Mouse (Mus musculus) neural tube, embryonic 14.5 days (tissue): ENCODE data around the gene Alpl. TPM values are rescaled to one million over a fixed set of nuclear protein-coding genes. Genes with fewer than 3 reads are reported as not detected.

Experiments used
- ATAC-seq: fragments of 200-750 bp; cut with Nextera tagmentation; 2 replicates; pipeline ENCODE4 v1.8.0; 2017; ENCODE audit warnings: low read depth, mild to moderate bottlenecking, moderate TSS enrichment, moderate library complexity
- H3K27ac ChIP-seq: fragments of 300-500 bp; sonication (generic); 2 replicates; pipeline ENCODE4 v1.5.1; 2014; ENCODE audit warnings: low read depth, mild to moderate bottlenecking, control low read depth, low read length, moderate library complexity, mixed read lengths
- H3K27me3 ChIP-seq: fragments of 300-500 bp; sonication (generic); 2 replicates; pipeline ENCODE4 v1.6.1; 2014; ENCODE audit warnings: low read length; ENCODE audit not compliant: control insufficient read depth, insufficient read depth
- H3K36me3 ChIP-seq: fragments of 300-500 bp; sonication (generic); 2 replicates; pipeline ENCODE4 v1.6.1; 2014; ENCODE audit warnings: low read length, mixed read lengths; ENCODE audit not compliant: control insufficient read depth, insufficient read depth
- H3K4me1 ChIP-seq: fragments of 300-500 bp; sonication (generic); 2 replicates; pipeline ENCODE4 v1.6.1; 2014; ENCODE audit warnings: low read length; ENCODE audit not compliant: control insufficient read depth, insufficient read depth
- H3K4me2 ChIP-seq: fragments of 300-500 bp; sonication (generic); 2 replicates; pipeline ENCODE4 v1.6.1; 2014; ENCODE audit warnings: mild to moderate bottlenecking, low read depth, low read length, control low read depth
- H3K4me3 ChIP-seq: fragments of 300-500 bp; sonication (generic); 2 replicates; pipeline ENCODE4 v1.5.1; 2014; ENCODE audit warnings: low read depth, low read length, control low read depth, mixed read lengths
- H3K9ac ChIP-seq: fragments of 300-500 bp; sonication (generic); replicated peaks from 2 replicates; pipeline ENCODE4 v1.6.1; 2014; ENCODE audit warnings: low read depth, mild to moderate bottlenecking, control low read depth, low read length, mixed read lengths
- H3K9me3 ChIP-seq: fragments of 300-500 bp; sonication (generic); 2 replicates; pipeline ENCODE4 v1.6.1; 2016; ENCODE audit warnings: low read length; ENCODE audit not compliant: control insufficient read depth
- WGBS: fragments of 180-500 bp; shearing (Covaris S2); extraction: QIAGEN DNeasy Blood & Tissue Kit; methylation state at CpG from one replicate; pipeline ENCODE4 v1.1.7; 2014; 5-methylcytosine and 5-hydroxymethylcytosine counted together
- polyA plus RNA-seq: library from polyadenylated mRNA; unstranded; fragments of >200 nt; fragmentation: Nextera tagmentation; extraction: Ambion mirVana; gene quantifications from 2 replicates; pipeline ENCODE4 v1.2.1, GENCODE M21; 2014

The Alpl gene
- polyA plus RNA-seq, 1 experiment from 2014 or later = 8.5 TPM

DNA sequence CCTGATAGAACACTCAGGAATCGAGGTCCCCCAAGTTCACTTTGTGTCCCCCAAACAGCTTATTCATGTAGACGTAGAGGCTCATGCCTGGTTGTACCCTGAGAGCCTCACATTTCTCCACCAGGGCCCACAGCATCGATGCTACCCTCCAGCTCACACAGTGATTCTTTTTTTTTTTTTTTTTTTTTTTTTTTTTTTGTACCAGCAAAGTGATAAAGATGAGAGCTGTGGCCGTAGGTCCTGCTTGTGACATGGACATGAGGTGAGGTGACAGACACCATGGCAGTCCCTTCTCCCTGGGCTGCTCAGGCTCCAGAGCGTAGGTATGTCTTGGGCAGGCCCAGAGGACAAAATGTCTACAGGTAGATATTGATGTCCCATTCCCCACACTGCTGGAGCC lies 5.2 kb downstream of the Alpl start:
- Histone ChIP-seq H3K4me1 (peaks cover 5% of the 10 kb centered on the region; the same call in 1 of the 2 replicates), H3K9ac (no peak overlapping the region), H3K36me3 (no peaks in the 10 kb centered on the region), H3K27me3 (0 out of 2 replicates have a peak, but pooled peaks cover 5% of the 10 kb centered on the region), H3K27ac (no peak overlapping the region), H3K4me2 (no peak overlapping the region), H3K9me3 (no peaks in the 10 kb centered on the region), H3K4me3 (no peak overlapping the region)
- no peak for ATAC-seq
- WGBS = 88% methylated on average over 5 of the region's 5 CpGs

DNA sequence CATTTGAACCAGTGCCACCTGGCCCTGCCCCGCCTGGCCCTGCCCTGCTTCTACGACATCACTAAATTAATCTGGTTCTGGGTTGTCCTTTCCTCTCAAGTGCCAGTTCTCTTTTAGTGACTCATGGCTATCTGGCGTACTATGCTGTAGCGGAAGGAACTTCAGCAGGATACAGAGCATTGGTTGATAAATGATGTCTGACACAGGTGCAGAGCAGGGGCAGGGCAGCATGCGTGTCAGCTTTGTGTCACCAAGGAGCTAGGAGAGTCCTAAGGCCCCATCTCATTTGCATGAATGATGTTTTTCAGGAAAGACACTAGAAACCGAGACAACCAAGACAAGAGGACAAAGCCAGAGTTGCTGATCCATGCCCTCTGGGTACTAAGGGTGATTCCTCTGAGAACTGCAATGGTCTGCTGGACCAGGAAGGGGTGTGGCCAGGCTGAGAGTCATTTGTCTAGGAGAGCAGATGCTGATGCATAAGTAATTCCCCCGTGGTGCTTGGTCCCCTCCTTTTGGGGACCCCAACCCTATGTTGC lies 7.6 kb downstream of the Alpl start:
- H3K27ac ChIP-seq = no peak overlapping the region

DNA sequence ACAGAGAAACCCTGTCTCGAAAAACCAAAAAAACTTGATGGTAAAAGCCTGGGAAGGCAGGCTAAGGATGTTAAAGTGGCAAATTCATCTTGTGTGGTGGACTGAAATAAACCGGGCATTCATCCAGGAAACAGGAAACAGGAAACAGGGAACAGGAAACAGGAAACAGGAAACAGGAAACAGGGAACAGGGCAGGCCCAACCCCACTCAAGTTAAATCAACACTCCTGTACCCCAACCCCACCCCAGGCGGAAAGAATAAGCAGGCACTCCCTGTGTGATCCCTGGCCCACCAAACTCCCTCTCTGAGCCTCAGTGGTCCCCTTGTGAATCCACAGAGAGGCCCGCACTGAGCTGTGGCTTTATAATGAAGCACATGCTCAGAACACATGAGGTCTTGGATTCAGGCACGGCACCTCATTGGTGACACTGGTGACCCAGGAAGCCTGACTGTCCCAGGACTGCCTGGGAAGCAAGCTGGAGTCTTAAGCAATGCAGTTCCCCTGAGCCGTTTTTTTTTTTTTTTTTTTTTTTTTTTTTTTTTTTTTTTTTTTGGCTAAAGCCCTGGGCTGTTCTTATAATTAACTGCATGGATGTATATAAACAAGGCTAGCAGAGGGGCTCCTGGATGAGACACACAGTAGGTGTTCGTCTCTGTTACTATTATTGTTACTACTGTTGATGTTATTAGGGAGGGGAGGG lies 8.4 kb downstream of the Alpl start:
- Histone ChIP-seq H3K4me2 (no peak overlapping the region), H3K27ac (no peak overlapping the region), H3K27me3 (no peaks in the 10 kb centered on the region), H3K9ac (no peak overlapping the region), H3K4me3 (no peak overlapping the region), H3K4me1 (0 out of 2 replicates have a peak, but pooled peaks cover 9% of the 10 kb centered on the region), H3K9me3 (no peaks in the 10 kb centered on the region), H3K36me3 (no peaks in the 10 kb centered on the region)
- 82% methylated on average over 7 of the region's 7 CpGs for WGBS
- no peak for ATAC-seq

More for the DNA sequence above, 7.6 kb downstream of the Alpl start:
- no peaks in the 10 kb centered on the region for H3K27me3 ChIP-seq
- WGBS = 34% methylated on average over 7 of the region's 7 CpGs
- no peak overlapping the region for H3K4me2 ChIP-seq
- H3K36me3 ChIP-seq = no peaks in the 10 kb centered on the region
- ATAC-seq = no peak
- H3K9me3 ChIP-seq = no peaks in the 10 kb centered on the region
- no peak overlapping the region for H3K4me3 ChIP-seq
- H3K4me1 ChIP-seq = 0 out of 2 replicates have a peak, but pooled peaks cover 7% of the 10 kb centered on the region
- no peak overlapping the region for H3K9ac ChIP-seq

DNA sequence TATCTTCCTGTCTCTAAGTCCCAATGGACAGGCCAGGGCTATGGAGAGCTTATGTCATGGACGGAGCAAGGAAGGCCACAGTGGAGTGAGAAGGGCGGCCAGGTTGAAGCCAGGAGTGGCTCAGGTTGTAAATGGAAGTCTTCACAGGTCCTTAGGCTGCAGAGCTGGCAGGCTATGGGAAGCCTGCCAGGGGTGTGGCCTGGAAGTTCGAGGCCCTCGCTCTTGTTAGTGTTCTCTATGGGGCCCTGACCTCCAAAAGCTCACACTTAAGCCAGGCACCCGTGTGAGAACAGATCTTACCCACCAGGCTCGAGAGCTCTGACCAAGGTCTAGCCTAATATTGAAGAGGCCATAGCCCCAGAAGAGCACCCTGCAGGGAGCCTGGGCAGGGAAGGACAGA lies 9.7 kb downstream of the Alpl start:
- H3K9me3 ChIP-seq = no peaks in the 10 kb centered on the region

DNA sequence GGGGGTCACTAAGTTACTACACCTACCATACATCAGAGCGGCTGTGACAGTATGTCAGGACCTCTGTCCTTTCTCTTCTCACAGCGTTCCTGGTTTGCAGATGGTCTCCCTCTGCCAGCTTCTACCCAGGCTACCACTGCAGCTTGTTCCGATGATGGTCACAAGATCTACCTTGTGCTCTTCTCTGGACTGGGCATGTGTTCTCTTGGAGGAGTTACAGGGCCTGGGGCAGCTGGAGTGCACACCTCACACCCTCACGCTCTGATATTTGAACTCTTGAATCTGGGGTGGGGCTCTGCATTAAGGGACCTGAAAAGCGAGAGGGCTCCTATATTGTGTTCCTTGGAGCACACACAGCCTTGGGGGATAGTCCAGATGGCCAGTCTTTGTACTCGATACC lies 10.9 kb downstream of the Alpl start:
- WGBS = 79% methylated on average over 6 of the region's 6 CpGs
- 0 out of 2 replicates have a peak, but pooled peaks cover 9% of the 10 kb centered on the region for H3K4me1 ChIP-seq
- H3K4me3 ChIP-seq = no peak overlapping the region
- ATAC-seq = no peak
- no peak overlapping the region for H3K4me2 ChIP-seq
- no peak overlapping the region for H3K27ac ChIP-seq
- H3K9me3 ChIP-seq = no peaks in the 10 kb centered on the region
- no peak overlapping the region for H3K9ac ChIP-seq
- H3K27me3 ChIP-seq = no peaks in the 10 kb centered on the region
- no peaks in the 10 kb centered on the region for H3K36me3 ChIP-seq

More for the DNA sequence above, 9.7 kb downstream of the Alpl start:
- Histone ChIP-seq H3K4me3 (no peak overlapping the region), H3K27ac (no peak overlapping the region), H3K4me1 (0 out of 2 replicates have a peak, but pooled peaks cover 9% of the 10 kb centered on the region), H3K36me3 (no peaks in the 10 kb centered on the region), H3K27me3 (no peaks in the 10 kb centered on the region), H3K9ac (no peak overlapping the region), H3K4me2 (no peak overlapping the region)
- no peak for ATAC-seq
- WGBS = 84% methylated on average over 6 of the region's 6 CpGs

DNA sequence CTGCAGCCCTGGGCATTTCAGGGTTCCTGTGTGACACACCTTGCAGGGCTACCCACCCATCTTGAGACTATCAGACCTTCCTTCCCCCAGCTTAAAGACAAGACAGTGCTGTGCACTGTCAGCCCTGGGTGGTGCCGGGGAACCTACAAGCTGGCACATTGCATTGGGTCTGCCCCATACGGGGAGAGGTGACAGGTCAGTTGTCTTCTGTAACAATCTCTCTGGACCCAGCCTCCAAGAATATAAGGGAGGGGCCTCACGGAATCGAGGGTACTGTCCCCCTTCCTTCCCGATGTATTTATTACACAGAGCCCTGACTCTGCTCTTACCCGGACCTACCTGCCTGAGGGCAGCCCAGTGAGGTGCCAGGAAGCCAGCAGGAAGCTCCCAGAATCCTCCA lies 11.4 kb downstream of the Alpl start:
- WGBS = 77% methylated on average over 6 of the region's 6 CpGs
- Histone ChIP-seq H3K27ac (no peak overlapping the region), H3K4me1 (0 out of 2 replicates have a peak, but pooled peaks cover 9% of the 10 kb centered on the region), H3K4me2 (no peak overlapping the region), H3K36me3 (no peaks in the 10 kb centered on the region), H3K4me3 (no peak overlapping the region), H3K27me3 (no peaks in the 10 kb centered on the region), H3K9me3 (no peaks in the 10 kb centered on the region), H3K9ac (no peak overlapping the region)
- no peak for ATAC-seq

DNA sequence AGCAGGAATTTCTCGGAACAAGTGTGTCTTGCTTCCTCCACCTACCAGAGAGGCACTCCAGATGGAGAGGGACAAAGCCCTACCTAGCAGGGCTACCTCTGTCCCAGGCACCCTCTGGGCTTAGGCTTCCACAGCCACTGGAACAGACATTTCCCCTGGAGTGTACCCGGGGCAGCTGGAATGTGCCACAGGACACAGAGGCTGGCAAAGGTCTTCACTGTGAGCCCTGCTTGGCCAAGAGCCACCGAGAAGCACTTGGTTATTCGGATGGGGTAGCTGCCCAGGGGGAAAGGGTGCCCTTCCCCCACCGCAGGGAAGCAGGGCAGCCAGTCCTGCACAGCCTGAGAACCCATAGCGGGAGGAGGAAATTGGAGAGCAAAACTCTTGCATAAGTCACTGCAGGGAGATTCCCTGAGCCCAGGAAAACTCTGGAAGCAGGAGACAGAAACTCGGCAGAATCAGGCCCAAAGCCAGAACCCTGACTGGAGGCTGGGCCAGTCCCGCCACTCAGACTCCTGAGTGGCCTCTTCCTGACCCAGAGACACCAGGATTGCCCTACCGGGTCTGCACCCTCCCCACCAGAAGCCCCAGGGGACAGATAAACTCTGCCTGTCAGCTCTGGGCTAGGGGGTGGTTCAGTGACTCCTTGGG lies 12.5 kb downstream of the Alpl start:
- WGBS = 40% methylated on average over 9 of the region's 9 CpGs
- Histone ChIP-seq H3K4me3 (no peak overlapping the region), H3K4me1 (0 out of 2 replicates have a peak, but pooled peaks cover 6% of the 10 kb centered on the region), H3K27me3 (no peaks in the 10 kb centered on the region), H3K9me3 (no peaks in the 10 kb centered on the region), H3K9ac (no peak overlapping the region), H3K36me3 (no peaks in the 10 kb centered on the region), H3K4me2 (no peak overlapping the region), H3K27ac (no peak overlapping the region)
- ATAC-seq = 0 out of 2 replicates have a peak, but pooled peaks have one; percentile 49

DNA sequence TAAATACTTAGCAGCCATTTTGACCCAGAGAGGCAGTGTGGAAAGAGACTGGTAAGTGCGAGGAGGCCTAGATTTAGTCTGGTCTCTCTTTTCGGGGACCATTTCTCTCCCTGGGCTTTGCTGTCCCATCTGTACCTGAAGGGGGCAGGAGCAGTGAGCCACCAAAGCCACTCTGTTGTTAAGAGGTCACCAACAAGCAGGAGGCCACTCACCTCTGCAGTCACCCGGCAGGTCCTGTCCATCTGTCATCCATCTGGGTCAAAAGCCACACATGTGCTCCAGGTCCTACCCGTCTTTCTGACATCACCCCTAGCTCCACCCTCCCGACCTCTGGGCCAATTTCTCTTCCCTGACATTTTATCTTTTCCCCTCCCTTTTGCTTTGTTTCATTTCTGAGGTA lies 14.2 kb downstream of the Alpl start:
- WGBS = 82% methylated on average over 5 of the region's 5 CpGs
- Histone ChIP-seq H3K9ac (no peak overlapping the region), H3K9me3 (no peaks in the 10 kb centered on the region), H3K4me1 (0 out of 2 replicates have a peak, but pooled peaks cover 6% of the 10 kb centered on the region), H3K4me2 (no peak overlapping the region), H3K27ac (no peak overlapping the region), H3K4me3 (no peak overlapping the region), H3K36me3 (no peaks in the 10 kb centered on the region), H3K27me3 (no peaks in the 10 kb centered on the region)
- ATAC-seq = no peak

DNA sequence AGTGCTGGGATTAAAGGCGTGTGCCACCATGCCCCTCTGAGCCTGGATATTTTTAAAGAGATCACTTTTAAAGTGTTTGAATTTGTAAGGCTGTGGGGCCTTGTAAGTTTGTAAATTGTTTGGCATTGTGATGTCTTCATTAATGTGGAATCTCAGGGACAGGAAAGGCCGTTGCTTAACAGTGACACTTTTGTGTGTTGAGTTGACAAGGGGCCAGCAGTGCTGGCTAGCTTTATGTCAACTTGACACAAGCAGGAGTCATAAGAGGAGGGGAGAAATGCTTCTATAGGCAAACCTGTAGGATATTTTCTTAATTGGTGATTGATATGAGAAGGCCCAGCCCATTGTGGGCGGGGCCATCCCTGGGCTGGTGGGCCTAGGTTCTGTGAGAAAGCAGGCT lies 15.2 kb downstream of the Alpl start:
- H3K9me3 ChIP-seq = no peaks in the 10 kb centered on the region
- no peak overlapping the region for H3K27ac ChIP-seq
- no peak overlapping the region for H3K4me2 ChIP-seq
- H3K4me3 ChIP-seq = no peak overlapping the region
- H3K4me1 ChIP-seq = 0 out of 2 replicates have a peak, but pooled peaks cover 6% of the 10 kb centered on the region
- no peak for ATAC-seq
- no peaks in the 10 kb centered on the region for H3K27me3 ChIP-seq
- no peak overlapping the region for H3K9ac ChIP-seq
- 79% methylated on average over 3 of the region's 3 CpGs for WGBS
- H3K36me3 ChIP-seq = no peaks in the 10 kb centered on the region
